Mouse (Mus musculus) heart, postnatal 10 days (tissue): Measurements from ENCODE around the gene Ficd. TPM values are rescaled to one million over a fixed set of nuclear protein-coding genes. Genes with fewer than 3 reads are reported as not detected.

ENCODE experiments used
- DNase-seq, 2 experiments: peaks; one replicate each; pipeline ENCODE4 v3.0.0; 2021
- intact Hi-C: fragments of 180-260 bp; cut with DNase I; formaldehyde crosslinking; loops from one replicate; pipeline ENCODE4 v1.15.1; 2025
- total RNA-seq, 2 experiments: library from RNA; stranded (reverse); gene quantifications; 2 replicates each; pipeline ENCODE4 v1.2.3; 2021

Gene Ficd
- total RNA-seq, result 1 to 10 TPM; 5.4 to 5.8 TPM

GRCm38 (mm10) chr5:113735345-113736112 lies at the start of gene Ficd:
TSS of gene Ficd (plus strand) at chr5:113735803.
- peak; percentile 94 to 95 for DNase-seq
- intact Hi-C loops, result no loop called here

DNA sequence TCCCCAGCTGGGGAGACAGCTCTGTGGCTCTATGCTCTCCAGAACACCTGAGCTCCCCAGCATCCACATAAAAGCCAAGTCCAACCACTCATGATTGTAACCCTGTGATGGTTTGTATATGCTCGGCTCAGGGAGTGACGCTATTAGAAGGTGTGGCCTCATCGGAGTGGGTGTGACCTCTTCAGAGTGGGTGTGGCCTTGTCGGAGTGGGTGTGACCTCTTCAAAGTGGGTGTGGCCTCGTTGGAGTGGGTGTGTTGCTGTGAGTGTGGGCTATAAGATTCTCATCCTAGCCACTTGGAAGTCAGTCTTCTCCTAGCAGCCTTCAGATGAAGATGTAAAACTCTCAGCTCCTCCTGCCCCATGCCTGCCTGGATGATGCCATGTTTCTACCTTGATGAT lies 48.1 kb upstream of the Ficd start:
- intact Hi-C loops, result no loop called here
- no peak for DNase-seq

DNA sequence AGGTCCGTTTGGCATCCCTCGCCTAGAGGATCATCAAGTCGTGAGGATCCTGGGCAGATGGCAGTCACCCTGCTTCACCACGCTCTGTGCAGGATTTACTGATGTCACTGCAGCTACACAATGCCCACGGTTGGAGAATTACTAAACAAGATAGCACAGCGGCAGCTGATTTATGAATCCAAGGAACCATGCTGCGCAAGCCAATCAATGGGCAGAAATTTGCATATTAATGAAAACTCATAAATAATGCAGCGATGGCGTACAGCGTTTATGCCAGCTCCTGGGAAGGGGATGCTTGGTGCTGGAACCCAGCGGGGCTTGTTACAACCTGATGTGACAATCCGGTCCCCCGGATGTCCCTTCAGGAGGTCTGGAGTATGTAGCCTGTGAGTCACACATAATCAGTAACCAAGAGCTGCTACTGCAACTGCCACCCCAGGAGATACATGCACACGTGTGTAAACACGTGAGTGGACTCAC lies 45.5 kb upstream of the Ficd start:
- intact Hi-C loops, result no loop called here
- DNase-seq, result no peak

DNA sequence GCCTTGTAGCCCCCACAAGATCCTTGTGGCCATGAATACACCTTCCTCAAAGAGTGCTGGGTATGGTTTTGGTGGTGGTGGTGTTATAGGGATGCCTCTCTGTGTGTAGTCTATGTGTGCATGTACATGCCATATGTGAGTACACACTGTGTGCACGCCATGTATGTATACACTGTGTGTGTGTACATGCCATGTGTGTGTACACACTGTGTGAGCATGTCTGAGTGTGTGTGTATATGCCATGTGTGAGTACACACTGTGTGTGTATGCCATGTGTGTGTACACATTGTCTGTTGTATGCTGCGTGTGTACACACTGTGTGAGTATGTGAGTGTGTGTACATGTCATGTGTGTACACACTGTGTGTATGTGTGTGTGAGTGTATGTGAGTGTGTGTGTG lies 44.7 kb upstream of the Ficd start:
- intact Hi-C loops, result no loop called here
- no peak for DNase-seq

DNA sequence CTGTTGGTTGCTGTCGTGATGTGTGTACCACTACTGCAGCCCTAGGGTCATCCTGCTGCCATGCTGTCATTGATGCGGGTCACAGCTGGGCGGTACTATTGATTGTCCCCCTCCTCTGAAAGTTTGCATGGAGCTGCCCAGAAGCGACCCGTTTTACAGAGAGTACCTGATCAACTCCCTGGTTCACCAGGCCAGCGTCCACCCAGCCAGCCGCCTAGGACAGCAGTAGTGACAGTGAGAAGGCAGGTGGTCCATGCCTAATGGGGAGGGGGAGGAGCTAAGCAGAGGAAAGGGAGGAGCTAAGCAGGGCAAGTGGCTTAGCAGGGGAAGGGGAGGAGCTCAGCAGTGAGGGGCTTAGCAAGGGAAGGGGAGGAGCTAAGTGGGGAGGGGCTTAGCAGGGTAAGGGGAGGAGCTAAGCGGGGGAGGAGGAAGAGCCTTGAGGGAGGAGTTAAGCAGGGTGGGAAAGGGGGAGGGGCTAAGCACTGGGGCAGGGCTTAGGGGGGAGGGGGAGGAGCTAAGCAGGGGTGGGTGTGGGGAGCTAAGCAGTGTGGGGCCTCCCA lies 42.3 kb upstream of the Ficd start:
- intact Hi-C loops, result no loop called here
- DNase-seq, result no peak

- intact Hi-C loops, result no loop called here
- DNase-seq, result no peak
These were observed 41.6 kb upstream of the Ficd start for GRCm38 (mm10) chr5:113694000-113694399.

DNA sequence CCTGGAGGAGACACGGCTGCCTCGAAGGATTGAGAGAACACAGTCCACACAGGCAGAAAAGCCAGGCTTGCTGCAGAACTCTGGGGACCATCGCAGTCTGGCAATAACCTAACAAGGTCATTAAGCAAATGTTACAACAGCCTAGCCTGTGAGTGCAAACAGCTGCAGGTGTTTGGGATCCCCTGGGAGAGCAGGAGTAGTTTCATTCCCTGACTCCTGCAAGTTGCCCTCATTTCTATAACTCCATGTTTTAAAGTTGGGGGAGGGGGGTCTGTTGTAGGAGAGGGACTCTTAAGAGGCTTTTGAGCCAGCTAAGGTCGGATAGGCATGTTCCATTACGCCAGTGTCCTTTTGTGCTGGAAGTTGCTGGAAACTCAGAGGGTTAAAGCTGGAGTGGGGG lies 41.2 kb upstream of the Ficd start:
- DNase-seq, result no peak

DNA sequence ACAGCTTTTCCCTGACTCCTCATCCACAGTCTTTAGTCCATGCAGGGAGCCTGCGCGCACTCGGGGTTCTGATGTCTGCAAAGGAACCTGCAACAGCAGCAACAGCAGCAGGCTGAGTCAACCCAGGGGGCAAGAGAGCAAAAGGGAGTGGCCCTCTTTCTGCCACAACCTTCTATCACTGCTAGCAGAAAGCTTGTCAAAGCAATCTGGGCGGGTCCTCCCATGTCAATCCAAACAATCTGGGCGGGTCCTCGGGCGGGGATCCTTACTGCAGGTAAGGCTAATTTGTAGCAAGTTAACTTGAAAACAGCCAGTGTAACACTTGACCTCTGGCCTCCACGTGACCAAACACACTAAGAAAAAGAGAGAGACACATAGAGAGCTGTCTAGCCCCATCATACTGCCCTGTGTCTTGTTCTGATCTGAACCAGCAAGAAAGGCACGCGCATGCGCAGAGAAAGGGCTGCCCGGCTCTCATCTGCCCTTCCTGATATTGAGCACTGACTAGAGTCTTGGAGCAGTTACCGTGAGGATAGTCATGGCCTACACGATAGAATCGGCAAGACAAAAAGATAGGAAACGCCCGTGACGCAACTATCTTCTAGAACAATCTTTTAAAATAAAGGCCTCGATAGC lies 35.1 kb upstream of the Ficd start:
- no peak for DNase-seq
- intact Hi-C loops, result loop anchor here (5.0 kb wide), 2 partner anchors 38 to 108 kb away; no protein-coding TSS in a partner anchor

More for the DNA sequence above, 41.2 kb upstream of the Ficd start:
- intact Hi-C loops, result no loop called here

GRCm38 (mm10) chr5:113703803-113704585 lies 31.6 kb upstream of the Ficd start:
- intact Hi-C loops, result loop anchor here (5.0 kb wide), 2 partner anchors 42 to 112 kb away; no protein-coding TSS in a partner anchor
- DNase-seq, result peak; percentile 25 to 31

- intact Hi-C loops, result no loop called here
These were observed 22.7 kb upstream of the Ficd start for GRCm38 (mm10) chr5:113712861-113713260.

GRCm38 (mm10) chr5:113716581-113717388 lies 18.8 kb upstream of the Ficd start:
- DNase-seq, result peak; percentile 40 to 67
- intact Hi-C loops, result no loop called here

More at GRCm38 (mm10) chr5:113712861-113713260, 22.7 kb upstream of the Ficd start:
- no peak for DNase-seq

DNA sequence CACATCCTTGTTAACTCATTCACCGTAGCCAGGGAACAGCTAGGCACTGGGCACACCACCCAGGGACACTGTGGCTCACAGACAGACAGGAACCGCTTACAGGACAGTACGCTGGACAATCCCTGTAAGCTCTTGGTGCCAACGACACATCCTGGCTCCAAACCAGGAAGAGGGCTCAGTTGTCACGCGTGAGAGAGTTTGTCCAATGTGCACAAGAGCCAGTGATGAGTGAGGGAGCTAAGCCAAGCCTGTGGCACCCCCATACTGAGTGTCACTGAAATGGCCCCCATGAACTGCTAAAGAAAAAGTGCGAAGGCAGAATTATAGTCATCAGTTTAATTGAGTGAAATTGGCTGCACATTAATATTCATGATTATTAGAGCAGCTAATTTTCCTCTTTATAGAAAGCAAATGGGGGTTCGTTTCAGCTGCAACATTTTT lies 16.4 kb upstream of the Ficd start:
- intact Hi-C loops, result no loop called here
- DNase-seq, result no peak

DNA sequence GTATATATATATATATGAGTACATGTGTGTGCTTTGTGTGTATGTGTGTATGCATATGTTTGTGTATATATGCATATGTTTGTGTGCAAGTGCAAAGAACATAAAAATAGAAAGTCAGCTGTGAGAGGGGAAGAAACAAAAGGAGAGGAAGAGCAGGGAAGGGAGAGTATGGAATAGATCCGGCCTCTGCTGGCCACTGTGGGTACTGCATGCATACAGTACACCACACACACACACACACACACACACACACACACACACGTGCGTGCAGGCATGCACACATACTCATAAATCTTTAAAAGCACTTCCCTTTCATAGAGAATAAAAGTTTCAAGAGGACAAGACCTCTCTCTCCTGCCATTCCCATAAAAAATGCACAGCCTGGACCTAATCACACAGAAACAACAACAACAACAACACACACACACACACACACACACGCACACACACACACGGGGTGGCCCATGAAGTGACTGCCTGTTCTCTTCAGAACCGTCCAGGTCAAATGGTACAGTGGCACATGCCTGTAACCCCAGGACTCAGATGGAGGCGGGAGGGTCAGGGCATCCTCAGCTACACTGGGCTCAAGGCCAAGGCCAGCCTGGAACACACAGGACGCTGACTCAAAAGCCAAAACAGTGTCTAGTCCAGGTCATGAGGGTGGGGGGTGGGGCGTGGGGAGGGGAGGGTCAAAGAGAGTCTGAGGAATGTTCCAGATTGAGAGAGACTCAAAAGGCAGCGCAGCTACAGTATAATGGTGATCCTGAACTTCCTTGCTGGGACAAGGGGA lies 13.2 kb upstream of the Ficd start:
- intact Hi-C loops, result loop anchor here (5.0 kb wide), 1 partner anchor 60 kb away; no protein-coding TSS in a partner anchor
- no peak for DNase-seq

DNA sequence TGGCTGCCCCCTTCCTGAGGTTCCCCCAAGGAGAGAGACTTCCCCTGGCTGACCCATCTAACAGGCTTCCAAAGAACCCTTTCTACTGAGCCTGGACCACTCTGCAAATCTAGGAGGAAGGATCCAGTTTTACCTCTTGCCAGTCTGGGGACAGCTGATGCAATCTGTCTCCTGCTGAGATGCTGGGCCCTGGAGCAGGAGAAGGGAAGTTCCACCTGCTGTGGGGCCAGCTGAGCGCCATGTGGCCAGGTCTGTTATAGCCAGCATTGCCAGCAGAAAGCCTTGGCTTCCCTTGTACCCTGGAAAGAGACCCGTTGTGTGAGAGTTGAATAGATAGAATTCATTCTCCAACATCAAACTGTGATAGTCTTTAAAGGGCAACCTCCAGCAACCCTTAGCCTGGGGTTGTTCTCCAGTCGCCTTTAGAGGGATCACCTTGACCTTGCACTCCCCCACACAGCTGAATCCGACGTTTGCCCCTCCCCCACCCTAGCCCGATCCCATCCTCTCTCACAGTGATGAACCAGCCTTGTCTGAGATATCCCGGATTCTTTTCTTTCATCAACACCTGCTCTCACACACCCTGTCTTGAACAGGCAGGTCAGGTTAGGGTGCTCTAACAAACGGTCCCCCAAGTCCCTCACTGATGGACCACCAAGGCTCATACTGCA lies 11.9 kb upstream of the Ficd start:
- intact Hi-C loops, result loop anchor here (1.0 to 5.0 kb wide), 4 partner anchors 61 to 357 kb away; no protein-coding TSS in a partner anchor
- no peak for DNase-seq

DNA sequence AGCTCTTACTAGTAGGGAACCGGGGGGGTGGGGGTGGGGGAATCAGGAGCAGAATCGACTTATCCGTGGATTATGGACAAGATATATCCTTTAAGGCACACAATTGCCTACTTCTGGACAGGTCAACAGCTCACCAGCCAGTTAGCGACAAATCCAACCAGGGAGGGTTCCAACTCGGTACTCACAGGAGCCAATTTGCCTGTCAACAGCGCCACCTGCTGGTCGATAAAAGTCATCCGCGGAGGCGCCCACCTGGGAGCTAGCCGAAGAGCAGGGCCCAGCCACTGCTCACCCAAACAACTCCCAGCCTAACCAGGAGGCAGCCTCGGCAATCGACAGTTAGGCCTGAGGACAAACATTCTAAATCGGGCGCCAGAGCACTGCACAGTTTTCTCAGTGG lies 11.2 kb upstream of the Ficd start, which contains the start of gene 1700069L16Rik:
Gene 1700069L16Rik (minus strand): TSS at position 327 of the 400 bp plus-strand sequence.
- peak; percentile 85 to 90 for DNase-seq
- intact Hi-C loops, result loop anchor here (1.0 to 5.0 kb wide), 4 partner anchors 62 to 358 kb away; no protein-coding TSS in a partner anchor

DNA sequence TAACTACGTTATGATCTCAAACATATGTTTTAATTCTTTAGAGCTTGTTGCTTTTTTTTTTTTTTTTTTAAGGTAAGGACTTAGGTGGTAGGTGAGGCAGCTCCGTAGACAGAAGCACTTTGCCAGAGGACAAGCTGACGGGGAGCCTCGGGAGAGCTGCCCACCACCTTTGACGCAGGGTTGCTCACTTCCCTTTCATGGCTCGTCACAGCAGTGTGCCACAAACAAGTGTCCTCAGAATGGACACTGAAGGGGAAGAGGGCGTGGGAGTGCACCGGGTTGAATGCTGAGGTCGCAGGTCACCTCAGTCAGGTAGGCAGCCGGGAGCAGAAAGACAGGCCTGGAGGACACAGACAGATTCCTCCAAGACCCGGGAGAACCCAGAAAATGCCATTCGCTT lies 10.2 kb upstream of the Ficd start:
- intact Hi-C loops, result loop anchor here (2.0 kb wide), 2 partner anchors 137 to 359 kb away; no protein-coding TSS in a partner anchor
- no peak for DNase-seq

DNA sequence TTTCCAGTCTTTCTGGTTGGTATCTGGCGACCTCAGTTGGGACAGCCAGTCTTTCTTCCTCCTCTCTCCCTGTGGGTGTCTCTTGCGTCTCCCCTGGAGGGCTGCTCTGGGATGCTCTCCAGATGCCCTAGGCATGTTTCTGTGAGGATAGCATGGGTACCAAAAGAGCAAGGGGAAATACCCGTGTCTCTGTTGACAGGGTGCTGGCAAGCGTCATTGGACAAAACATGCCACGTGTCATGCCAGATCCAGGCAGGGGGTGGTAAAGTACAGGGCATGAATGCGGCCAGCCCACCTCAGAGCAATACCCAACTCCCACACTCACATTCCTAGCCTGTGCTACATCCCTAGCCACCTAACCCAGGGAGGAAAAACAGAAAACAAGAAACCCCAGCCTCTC lies 9.0 kb upstream of the Ficd start:
- DNase-seq, result no peak
- intact Hi-C loops, result no loop called here

DNA sequence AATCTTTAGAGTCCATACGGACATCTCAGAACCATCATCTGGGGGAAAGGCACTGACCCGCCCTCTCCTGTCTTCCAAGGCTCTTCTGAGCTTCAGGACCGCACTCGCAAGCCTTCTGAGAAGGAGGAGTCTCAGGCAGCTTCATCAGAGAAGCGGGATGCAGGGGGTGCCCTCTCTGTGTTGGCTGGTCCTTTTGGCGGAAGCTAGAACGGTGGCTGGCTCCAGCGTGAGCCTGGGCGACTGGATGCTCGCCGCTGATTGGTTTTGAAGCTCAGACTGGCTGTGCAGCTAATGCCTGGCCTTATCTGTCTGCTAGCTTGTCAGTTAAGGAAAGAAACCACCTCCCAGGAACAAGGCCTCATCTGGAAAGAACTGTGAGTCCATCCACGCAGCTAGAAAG lies 8.4 kb upstream of the Ficd start:
- no peak for DNase-seq
- intact Hi-C loops, result no loop called here
